Mouse (Mus musculus) adrenal gland, postnatal 10 days (tissue): Measurements from ENCODE around the gene Cul7. TPM values are rescaled to one million over a fixed set of nuclear protein-coding genes. Genes with fewer than 3 reads are reported as not detected.

ENCODE experiments used
- DNase-seq: peaks from one replicate; pipeline ENCODE4 v3.0.0; 2021; ENCODE audit warnings: mixed read lengths
- total RNA-seq, 2 experiments: library from RNA; stranded (reverse); gene quantifications; 2 replicates each; pipeline ENCODE4 v1.2.3; 2021

Cul7 gene
- total RNA-seq, 2 experiments from 2014 or later, result 48.5 to 61.7 TPM

DNA sequence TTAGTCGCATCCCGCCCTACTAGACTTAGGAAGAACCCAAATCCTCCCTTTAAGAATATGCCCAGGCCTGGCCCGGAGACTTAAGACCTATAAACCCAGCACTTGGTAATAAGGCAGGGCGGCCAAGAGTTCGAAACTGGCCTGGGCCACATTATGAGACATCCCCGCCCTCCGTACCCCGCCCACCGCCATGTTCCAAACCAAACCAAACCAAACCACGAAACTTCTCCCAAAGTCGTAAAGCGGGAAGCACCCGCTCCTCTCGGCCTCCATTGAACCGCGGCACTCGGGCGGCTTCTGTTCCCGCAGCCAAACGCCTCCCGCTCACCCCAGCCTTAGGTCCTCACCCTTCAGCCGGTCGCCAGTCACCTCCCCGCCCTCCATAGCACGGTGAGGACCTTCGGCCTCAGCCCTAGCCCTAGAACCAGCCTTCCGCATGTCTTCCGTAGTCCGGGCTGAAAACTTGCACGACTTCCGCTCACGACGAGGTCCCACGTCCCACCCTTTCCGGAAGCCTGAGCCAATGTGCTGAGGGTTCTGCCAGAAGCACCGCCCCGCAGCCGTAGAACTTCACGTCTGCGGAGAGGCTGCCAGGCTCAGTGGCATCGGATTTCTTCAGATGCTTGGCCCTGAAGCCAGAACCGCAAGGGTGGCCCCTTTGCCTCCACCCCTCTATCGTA, 23.9 kb downstream of the Cul7 start, which contains the start of gene Rrp36:
TSS of gene Rrp36 (minus strand) at position 503 of the 680 bp plus-strand sequence.
- DNase-seq, result peak; percentile 94

DNA sequence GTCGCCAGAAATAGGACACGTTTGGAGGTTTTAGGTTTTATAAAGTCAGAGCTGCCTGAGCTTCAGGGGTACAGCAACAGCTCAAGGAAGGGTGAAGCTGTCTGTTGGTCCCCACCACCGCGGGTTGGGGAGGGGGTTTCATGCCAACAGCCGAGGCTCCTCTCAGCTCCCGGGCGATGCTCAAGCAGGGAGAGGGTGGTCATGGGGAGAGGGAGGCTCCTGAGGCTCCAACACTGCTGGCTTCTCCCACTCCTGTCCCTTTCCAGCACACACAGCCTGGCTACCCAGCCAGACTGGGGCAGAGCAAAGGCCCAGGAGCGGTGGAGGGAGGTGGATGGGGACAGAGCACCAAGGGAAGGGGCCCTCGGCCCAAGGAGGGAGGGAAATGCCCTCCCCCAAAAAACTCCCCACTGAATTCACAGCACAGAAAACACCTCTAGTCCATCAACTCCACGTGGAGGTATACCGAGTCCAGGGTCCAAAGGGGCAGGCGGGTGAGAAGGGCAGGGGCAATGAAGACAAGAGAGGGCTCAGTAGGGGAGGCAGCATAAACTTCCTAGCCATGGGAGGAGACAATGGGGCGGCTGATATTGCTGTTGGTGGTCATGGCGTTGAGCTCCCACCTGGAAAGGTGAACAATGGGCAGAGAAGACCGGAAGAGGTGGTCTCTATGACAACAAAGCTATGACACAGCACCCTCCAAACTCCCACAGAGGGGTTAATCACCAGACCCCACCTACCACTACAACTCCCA, 24.6 kb downstream of the Cul7 start:
- no peak for DNase-seq

GRCm38 (mm10) chr17:46678416-46678815, 28.3 kb downstream of the Cul7 start, which contains the start of gene Mea1:
Mea1 (plus strand) TSS chr17:46678793.
- DNase-seq, result no peak

GRCm38 (mm10) chr17:46678911-46679310, 28.8 kb downstream of the Cul7 start:
- no peak for DNase-seq

- peak; percentile 68 for DNase-seq
These were observed 30.0 kb downstream of the Cul7 start for GRCm38 (mm10) chr17:46679843-46680759.

DNA sequence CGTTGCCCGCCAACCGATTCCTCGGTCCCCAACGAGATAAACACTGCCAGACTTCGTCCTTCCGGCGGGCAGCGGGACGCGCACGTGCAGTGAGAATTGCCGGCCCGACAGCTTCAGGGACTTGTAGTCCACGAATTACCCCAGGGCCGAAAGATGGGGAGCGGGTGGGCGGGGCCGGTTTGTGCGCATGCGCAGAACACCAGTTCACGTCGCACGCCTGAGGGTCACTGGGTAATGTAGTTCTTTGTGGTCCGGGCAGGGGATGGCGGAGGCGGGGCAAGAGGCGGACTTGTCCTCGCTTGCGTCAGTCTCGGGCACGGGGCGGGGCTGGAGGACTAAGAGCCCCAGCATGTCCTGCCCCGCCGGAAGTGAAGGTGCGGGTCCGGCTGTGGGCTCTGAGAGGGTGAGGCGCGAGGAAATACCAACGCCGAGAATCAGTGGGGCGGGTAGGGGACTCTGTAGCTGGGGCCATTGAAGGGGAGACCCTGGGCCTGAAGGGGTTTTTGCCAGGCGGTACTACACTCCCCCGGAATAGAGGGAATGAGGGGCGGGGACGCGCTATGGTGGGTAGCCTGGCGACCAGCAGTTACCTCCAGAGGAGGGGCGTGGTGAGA, 30.7 kb downstream of the Cul7 start, which contains the start of gene Klhdc3:
TSS of gene Klhdc3 (minus strand) at position 155 of the 614 bp plus-strand sequence.
- DNase-seq, result peak; percentile 98

GRCm38 (mm10) chr17:46681466-46682118, 31.5 kb downstream of the Cul7 start:
- DNase-seq, result no peak

DNA sequence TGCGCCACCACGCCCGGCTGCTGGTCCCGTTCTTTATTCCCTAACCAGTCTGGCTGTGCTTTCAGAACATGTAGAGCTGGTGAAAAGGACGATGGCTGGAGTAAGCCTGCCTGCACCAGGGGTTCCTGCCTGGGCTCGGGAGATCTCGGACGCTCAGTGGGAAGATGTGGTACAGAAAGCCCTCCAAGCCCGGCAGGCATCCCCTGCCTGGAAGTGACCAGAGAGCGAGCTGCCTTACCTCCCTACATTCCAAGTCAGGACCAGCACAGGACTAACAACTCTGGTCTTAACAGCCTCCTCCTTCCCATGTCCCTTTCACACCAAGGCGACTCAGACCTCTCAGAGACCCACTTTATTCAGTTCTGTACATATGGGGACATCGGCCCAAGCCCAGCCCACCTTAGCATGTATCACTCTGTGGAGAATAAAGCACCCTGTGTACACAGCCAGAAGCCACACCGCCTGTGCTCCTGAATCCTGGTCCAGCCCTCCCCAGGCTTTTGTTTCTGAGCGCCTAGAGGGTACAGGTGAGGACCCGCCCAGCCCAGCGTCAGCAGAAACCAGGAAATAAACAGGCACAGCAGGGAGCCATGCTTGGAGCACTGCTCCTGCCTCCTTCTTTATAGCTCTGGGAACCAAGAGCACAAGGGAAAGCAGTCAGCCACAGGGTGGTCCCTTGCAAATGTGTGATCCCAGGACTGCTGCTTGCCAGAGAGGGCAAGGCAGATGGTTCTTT, 32.7 kb downstream of the Cul7 start:
- DNase-seq, result no peak

GRCm38 (mm10) chr17:46685913-46686312, 35.8 kb downstream of the Cul7 start:
- no peak for DNase-seq

- DNase-seq, result no peak
These were observed 40.5 kb downstream of the Cul7 start for GRCm38 (mm10) chr17:46690665-46691064.

DNA sequence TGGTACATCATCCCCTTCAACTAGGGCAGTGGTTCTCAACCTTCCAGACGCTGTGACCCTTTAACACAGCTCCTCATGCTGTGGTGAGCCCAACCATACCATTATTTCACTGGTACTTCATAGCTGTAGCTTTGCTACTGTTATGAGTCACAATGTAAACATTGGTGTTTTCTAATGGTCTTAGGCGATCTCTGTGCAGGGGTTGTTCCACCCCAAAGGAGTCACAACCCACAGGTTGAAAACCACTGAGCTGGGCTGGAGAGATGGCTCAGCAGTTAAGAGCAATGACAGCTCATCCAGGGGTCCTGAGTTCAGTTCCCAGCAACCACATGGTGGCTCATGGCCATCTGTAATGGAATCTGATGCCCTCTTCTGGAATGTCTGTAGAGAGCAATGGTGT, 41.3 kb downstream of the Cul7 start:
- DNase-seq, result no peak

DNA sequence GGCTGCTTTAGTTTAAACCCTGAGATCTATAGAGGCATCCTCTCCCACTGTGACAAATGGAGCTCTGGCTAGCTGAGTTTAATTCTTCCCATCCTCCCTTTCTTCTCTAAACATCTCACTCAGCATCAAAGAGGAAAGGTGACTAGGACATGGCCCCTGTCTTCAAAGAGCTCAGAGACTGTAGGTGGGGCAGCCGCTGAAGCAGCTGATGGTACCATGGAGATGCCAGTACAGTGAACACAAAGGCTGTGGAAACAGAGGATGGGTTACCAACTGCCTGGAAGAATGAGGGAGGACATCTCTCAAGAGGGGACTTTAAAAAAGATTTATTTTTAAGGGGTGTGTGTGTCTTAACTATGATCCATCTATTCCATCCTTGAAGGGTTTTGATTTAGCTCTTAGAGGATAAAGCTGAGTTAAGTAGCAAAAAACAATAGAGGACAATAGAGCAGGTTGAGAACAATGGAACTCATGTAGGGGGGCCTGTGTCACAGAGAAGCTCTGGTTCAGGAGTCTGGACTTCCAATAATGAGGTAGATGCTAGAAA, 44.5 kb downstream of the Cul7 start:
- no peak for DNase-seq

DNA sequence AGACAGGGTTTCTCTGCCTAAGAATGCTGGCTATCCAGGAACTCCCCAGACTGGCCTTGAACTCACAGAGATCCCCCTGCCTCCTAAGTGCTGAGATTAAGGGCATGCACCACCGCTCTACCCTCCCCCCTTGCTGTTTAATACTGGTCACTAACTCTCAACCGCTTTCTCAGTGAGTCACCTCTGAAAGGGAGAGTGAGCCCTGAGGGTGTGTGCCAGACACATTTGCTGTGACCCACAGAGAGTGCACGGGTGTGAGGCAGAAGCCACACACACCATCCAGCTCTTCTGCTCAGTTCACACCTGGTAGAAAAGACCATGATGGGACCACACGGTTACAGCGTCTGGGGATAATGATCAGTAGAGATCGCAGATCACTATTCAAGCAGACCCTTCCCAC, 48.4 kb downstream of the Cul7 start:
- DNase-seq, result no peak

GRCm38 (mm10) chr17:46699245-46699644, 49.1 kb downstream of the Cul7 start:
- no peak for DNase-seq

GRCm38 (mm10) chr17:46699912-46700311, 49.8 kb downstream of the Cul7 start:
- DNase-seq, result no peak

- DNase-seq, result no peak
These were observed 51.4 kb downstream of the Cul7 start for GRCm38 (mm10) chr17:46701489-46701888.

DNA sequence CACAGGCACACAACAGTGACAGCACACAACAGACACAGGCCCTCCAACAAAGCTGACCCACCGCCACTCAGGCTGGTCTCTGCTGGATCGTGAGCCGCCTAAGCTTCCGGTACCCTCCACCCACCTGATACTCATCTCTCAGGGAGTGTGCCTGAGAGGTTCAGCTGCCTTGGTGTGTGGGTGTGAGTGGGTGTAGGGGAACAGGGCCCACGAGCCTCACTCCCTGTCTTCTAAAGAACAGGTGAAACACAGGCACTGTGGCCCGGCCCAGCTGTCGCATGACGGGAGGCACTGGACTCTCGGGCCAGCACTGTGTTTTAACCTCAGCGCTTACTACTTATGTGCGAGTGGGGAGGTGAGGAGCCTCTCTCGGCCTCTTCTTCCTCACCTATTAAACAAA, 52.0 kb downstream of the Cul7 start:
- DNase-seq, result no peak

- no peak for DNase-seq
These were observed 52.4 kb downstream of the Cul7 start for GRCm38 (mm10) chr17:46702506-46702905.

- no peak for DNase-seq
These were observed 54.1 kb downstream of the Cul7 start for GRCm38 (mm10) chr17:46703971-46704886.
